Mouse (Mus musculus): ENCODE measurements around the gene Ccdc130. TPM values are rescaled to one million over a fixed set of nuclear protein-coding genes. Genes with fewer than 3 reads are reported as not detected.

The Ccdc130 gene
- total RNA-seq, 2 experiments from 2014 or later = 18.7 to 22.5 TPM

DNA sequence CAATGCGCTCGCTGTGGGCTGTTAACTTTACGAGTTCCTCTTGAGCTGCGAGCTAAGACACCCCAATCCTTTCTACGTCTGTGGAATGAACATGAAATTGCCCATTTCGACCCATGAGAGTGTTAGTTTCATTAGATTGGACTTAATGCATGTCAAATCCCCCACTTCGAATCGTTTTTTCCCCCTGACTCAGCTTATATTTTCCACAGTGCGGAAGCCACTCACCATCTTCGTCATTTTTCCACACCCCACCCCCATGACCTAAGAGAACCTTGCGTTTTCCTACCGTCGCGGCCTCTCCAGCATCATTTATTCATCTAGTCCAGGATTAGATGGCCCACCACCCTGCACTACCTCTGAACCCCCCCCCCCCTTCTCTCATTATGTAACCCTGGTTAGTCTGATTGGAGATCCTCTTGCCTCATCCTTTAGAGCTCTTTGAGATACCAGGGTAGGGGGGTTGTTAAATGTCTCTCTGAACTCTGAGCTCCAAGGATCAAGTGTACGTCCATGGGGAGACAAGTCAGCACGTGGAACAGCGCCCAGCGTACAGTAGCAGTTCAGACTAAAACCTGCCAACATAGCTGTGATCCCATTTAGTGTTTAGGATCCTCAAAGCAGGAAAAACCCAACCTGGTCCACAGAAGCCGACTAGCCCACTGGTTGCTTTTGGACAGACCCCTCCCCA is 32.5 kb downstream of the Ccdc130 start:
- peak; percentile 29 for ATAC-seq (ENCODE audit: poor library complexity, severe bottlenecking)

DNA sequence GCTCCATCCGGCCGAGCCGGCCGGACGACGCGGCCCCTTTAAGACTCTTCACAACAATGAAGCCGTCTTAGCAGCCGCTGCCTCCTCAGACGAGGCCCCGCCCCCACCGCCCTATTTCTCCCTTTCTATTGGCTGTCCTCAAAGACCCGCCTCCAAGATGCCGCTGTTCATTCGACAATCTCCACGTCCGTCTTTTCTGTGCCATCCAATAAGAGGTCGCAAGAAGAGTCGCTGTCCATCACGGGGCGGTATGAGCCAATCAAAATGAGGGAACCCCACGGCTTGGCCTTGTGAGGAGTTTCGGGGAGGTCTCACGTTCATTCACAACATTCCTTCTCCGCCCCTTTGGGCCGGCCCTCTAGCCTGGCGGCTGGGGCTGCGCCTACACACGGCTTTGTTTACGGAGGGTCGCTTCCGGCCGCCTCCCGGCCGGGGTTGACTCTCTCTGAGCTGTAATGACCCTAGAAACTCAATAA is 33.1 kb downstream of the Ccdc130 start, which contains the start of gene Zswim4:
TSS of gene Zswim4 (minus strand) at position 58 of the 476 bp plus-strand sequence.
- ATAC-seq (ENCODE audit: poor library complexity, severe bottlenecking) = peak; percentile 90

DNA sequence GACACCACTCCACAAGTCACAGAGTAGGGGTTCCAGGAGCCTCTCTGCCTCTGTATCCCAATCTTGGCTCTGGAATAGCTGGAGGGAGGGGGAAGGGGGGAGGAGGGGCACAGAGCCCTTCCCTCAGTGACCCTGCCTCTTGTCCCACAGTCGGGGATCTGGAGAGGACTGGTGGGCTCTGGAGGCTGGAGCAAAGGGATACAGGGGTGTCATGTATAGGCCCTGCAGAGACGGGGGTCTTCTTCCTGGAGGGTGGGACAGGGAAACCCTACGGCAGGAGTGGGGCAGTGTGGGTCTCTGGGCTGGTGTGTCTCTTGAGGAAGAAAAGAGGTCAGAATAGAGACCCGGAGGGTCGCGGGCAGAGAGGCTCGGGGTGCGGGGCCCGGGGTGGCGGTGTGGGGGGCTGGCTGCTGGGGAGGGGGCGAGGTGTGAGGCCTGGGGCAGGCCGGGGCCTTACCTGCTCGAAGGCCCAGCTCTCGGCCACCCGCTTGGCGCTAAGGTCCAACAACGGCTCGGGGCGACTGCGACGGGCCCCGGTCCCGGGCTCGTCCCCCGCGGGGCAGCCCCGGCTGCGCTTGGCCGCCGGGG is 33.7 kb downstream of the Ccdc130 start:
- no peak for ATAC-seq (ENCODE audit: poor library complexity, severe bottlenecking)

DNA sequence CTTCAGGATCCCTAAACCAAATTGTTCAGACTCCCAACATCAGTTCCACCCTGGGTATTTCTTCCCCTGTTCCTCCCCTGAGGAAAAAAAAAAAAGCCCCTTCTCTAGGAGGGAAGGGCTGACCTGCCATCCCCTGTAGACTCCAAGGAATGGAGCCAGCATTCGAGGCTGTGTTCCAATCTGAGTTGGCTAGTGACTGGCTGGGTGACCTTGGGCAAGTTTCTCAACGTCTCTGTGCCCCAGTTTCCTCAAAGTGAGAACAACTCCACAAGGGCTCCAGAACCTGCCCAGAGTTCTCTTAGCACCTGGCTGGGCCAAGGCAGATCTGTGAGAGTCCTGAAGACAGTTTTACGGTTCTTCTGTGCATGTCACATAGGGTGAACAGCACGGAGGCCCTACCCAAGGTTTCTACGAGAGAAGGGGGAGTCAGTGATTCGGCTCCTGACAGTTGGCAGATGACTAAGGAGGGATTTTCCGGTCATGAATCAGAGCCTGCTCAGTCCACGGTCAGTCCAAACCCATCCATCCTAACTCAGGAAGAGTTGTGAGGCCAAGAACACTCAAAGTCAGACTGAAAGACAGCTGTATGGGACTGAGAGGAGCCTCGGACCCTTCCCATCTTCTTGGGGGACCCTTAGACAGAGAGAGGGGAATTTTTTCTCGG is 34.3 kb downstream of the Ccdc130 start:
- no peak for ATAC-seq (ENCODE audit: poor library complexity, severe bottlenecking)

DNA sequence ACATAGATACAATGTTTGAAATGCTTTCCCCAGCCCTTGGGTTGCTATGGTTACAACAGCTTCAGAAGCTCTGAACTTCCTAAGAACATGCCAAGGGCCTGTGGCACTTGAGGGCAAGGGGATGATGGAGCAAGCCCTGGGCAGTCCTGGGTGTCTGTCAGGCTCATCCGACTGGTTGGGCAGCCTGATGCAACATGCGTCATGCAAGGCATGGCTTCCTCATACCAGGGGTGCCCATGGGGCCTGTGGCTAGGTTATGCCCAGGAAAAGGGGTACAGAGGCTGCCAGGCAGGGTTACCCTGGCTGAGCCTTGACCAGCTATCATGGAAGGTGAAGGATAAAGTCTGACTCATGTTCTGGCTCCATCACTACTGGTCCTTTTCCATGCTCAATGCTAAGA is 37.1 kb downstream of the Ccdc130 start:
- ATAC-seq (ENCODE audit: poor library complexity, severe bottlenecking) = peak; percentile 50

DNA sequence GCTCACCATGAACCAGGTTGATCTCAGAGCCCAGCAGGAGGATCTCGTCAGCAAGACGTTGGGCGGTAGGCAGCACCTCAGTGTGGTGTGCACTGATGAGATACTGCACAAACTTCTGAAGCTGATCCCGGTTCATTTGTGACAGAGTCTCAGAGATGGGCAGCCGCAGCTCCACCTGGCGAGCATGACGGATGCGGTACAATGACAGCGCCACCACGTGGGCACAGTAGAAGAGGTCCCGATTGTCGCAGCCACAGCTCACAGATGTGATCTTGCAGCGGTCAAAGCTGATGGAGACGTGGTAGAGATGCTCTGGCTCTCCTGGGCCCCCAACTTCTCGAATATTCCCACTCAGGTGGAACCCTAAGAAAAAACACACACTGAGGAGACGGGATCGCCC is 39.4 kb downstream of the Ccdc130 start:
- no peak for ATAC-seq (ENCODE audit: poor library complexity, severe bottlenecking)

DNA sequence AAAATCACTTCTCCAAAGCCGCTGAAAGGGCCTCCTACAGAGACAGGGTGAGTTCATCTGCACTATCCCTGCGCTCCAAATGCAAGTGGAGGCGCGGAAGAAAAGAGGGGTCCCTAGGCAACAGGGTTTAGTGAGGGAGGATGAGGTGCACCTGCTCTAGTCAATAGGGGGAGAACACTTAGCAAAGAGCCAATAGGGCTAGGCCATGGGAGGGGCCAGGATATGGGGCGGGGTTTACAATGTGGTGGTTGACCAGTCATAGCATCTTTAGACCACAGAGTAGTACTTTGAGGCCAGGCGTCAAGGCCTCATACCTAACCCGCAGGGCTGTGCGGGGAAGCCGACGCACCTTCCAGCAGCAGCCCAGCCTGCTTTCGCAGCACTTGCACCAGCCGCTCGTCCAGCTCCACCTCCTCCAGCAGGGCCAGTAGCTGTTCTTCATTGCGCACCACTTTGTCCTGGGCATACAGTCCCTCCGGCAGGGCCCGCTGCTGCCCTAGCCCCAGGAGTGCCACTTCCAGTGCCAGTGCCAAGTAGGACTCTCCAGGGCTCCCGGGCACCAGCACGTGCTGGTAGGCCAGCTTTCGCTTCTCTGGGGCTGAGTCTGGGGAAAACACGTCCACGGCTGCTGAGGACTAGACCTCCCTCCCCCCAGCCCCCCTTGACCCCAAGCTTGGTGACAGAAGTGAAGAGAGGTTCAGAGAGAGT is 46.7 kb downstream of the Ccdc130 start:
- ATAC-seq (ENCODE audit: poor library complexity, severe bottlenecking) = no peak

DNA sequence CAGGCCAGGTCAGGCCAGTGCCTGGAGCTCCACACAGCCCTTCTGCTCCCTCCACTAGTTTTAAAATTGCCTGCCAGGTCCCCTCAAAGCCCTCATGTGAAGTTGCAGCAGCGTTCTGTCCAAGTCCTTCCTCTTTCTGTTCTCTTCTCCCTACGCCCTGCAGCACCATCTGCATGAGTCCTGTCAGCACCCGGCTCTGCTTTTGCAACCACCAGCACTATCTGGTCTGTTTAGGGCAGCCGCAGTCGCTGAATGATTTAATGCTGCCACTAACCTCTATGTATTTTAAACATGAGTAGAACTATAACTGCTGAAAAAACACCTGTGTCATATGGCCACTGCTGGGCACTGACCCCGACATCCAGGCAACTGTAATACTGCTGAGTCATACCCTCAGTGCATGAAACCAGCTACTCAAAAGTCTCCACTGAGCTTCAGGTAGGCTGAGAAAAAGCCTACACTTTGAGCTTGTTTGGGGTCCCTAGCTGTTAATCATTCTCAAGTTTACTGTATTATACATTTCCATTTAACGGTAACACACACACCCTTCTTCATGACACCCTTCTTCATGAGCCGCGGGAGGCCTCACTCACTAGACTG is 47.5 kb downstream of the Ccdc130 start:
- ATAC-seq (ENCODE audit: poor library complexity, severe bottlenecking) = peak; percentile 80

DNA sequence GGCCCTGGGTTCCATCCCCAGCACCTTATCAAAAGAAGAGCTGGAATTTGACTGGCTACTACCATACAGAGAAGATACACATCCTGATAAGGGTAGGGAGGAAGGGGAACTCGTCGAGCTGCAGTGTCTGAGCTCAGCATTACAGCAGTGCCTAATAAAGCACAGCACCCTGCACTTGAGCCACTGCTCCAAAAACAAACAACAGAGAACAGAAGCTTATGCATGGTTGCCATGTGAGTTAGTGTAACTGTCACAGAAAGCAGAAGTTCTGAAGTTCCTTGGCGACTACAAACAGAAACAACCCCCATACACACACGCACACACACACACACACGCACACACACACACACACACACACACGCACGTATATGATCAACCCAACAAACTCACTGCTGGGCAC is 50.1 kb downstream of the Ccdc130 start:
- ATAC-seq (ENCODE audit: poor library complexity, severe bottlenecking) = peak; percentile 54

DNA sequence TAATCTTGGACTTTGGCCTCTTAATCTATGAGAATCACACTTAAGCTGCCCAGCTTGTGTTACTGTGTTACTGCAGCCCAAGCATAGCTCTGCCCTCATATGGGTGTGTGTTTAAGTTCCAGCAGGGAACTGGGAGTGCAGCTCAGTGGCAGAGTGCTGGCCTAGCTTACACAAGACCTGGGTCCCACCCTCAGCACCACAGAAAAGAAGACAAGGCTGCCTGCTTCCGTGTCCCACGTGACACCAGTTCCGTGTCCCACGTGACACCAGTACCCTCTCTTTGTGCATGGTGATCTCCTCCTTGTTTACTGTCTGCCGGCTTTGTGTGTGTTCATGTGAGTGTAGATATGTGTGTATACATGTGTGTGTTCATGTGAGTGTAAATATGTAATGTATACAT is 52.0 kb downstream of the Ccdc130 start:
- peak; percentile 58 for ATAC-seq (ENCODE audit: poor library complexity, severe bottlenecking)

DNA sequence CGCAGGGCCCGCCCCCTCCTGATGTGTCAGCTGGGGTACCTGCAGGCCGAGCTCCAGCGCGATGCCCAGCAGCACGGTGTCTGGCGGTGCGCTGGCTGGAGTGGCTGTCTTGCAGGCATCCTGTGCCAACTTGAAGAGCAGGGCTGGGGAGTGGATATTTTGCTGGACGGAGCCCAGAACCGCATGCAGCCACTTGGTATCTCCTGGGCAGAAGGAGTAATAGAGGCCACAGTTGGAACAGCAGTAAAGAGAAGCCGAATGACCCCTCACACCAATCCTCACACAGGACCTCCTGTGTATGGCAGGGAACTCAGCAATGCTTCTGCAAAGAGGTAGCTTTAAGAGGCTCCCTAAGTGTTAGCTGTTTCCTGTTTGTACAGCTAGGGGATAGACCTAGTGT is 53.0 kb downstream of the Ccdc130 start:
- no peak for ATAC-seq (ENCODE audit: poor library complexity, severe bottlenecking)

DNA sequence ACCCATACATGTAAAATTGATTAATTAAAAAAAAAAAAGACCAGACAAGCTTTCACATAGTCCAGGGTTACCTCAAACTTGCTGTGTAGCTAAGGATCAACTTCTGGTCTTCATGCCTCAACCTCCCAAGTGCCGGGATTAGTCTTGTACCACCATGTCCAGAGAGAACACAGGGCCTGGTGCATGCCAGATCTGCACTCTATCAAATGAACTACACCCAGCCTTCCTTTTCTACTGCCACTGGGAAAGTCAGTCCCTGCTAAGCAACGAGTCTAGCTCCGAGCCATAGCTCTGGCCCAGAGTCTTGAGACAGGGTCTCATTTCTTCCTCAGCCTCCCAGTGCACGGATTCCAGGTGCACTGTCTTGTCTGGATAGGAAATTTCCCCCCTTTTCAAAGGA is 56.9 kb downstream of the Ccdc130 start:
- ATAC-seq (ENCODE audit: poor library complexity, severe bottlenecking) = no peak

DNA sequence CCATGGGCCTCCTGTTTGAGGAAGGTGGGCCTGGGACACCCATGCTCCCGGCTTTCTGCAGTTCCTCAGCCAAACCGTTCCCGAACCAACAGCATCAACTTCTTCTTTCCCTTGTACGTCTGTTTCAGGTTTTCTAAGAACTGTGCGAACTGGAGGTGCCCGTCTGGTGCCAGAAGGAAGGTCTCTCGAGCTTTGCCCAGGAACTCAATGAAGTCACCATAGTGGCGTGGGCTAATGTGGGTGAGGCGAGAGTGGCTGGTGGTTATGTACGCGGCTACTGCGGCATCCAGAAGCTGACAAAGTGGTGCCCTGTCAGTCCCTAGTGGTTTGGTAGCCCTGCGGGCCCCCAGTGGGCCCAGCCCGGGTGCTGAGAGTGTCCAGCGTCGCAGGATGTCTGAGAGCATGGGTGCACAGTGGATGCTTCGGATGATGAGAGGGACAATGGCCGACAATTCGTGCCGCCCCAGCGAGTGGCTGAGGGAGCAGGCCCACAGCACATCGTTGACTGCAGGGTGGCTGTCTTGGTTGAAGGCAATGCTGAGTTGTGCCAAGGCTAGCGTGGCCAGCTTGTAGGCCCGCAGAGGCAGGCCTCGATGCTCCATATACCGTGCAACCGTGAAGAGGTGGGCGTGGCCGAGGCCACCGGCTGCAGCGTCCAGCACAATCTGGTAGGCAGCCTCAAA is 58.2 kb downstream of the Ccdc130 start:
- no peak for ATAC-seq (ENCODE audit: poor library complexity, severe bottlenecking)

DNA sequence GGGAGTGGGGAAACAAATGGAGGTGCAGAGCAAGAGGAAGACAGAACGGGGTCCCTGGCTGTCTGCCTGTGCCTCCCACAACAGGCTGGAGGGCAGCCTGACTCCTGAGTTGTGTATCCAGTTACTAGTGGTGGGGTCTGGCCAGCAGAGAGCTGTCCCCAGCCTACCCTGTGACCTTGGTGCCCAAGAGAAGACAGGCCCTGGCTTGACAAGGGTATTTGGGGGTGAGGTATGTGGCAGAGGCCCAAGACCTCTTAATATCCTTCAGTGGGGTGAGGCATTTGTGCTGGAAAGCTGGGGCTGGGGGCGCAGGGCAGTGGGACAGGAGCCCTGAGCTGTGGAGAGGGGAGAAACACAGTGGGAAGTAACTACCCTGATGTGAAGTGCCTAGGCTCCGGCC is 59.0 kb downstream of the Ccdc130 start:
- ATAC-seq (ENCODE audit: poor library complexity, severe bottlenecking) = no peak

DNA sequence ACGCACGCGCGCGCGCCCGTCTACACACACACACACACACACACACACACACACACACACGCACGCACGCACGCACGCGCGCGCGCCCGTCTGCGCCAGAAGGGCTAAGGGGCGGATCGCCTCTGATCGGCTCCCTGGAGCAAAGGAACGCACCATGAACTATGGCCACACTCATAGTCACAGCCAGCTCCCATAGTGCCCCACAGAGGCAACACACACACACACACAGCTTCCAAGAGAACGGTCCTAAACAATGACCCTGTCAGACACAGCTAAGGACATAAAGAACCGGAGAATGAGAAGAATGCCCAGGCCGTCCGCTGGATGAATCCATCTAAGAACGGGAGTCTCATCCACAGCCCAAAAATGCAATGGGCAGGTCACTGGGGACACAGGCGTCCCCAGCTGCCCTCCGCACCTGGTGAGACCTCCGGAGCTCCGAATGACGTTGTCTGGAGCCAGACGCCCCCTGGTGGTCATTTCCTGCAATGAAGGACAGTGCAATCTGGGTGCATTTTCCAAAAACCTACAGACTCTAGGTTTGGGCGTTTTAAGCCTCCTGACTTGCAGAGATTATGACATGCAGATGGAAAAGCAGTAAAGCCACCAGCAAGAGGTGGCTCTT is 59.9 kb downstream of the Ccdc130 start:
- peak; percentile 61 for ATAC-seq (ENCODE audit: poor library complexity, severe bottlenecking)

DNA sequence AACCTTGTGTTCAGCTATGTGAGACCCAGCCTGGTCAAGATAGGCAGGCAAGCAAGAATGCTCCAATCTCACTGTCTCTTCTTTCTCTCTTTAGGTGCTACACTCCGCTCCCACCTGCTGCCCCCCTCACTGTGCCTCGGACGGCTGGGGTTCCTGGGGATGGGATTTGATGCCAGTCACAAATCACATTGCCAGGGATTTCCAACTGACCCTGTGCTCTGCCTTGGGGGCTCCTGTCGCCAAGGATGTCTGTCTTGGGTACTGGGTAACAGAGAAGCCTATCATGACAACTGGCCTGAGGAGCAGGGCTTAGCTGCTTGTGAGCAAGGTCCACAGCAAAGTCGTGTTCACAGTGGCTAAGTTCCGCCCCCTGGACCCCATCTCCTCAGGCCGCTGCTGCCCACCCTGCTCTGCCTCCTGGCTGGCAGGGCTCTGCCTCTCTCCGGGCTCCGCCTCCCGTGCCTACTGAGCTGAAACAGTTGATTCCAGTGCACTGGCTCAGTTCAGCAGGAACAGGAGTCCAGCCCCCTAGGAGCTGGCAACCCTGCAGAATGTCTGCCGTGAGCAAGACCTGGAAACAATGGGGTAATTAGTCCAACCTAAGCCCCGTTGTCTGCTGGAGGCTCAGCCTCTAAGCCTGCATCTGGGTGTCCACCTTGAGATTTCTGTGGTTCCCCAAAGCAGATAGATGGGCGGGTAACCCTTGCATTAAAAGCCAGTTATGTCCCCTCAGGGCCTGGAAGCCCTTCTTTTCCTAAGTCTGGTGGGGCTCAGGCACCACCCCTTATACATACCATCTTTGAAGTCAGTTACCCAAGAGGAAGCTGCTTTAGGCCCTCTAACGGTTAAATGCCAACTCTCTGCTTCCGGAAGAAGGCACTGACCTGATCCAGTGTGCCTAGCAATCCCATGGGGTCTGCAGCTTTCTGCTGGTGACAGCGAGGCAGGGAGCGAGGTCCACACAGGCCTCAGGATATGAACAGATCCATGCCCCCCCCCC is 61.5 kb downstream of the Ccdc130 start:
- no peak for ATAC-seq (ENCODE audit: poor library complexity, severe bottlenecking)

DNA sequence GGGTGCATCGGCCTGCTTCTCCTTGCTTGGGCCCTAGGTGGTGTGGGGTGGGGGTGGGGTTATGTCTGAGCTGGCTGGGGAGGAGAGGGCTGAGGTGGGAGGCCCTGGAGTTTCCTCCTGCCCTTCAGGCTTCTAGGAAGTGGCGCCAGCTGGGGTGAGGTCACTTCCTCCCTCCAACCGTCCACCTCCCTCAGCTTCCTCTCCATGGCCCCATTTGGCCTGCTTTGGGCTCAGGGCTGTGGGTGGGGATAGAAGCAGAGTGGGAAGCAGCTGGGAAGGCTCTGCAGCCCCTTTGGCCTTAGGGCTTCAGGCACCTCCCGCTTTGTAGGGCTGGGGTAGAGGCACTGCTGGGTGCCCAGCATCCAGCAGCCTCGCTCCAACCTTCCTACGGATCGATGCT is 62.4 kb downstream of the Ccdc130 start:
- ATAC-seq (ENCODE audit: poor library complexity, severe bottlenecking) = peak; percentile 64
